Mouse (Mus musculus) activated CD4-positive, CD25-positive, alpha-beta regulatory T cell, adult 9 weeks (primary cell): ENCODE data around the gene Ccdc92b. TPM values are rescaled to one million over a fixed set of nuclear protein-coding genes. Genes with fewer than 3 reads are reported as not detected.

ENCODE experiments used
- polyA plus RNA-seq: library from polyadenylated mRNA; unstranded; fragments of 100-300 nt; shearing (Covaris generic); gene quantifications from one replicate; pipeline ENCODE4 v1.2.1, GENCODE M21; 2017

Ccdc92b gene
- not detected for polyA plus RNA-seq

DNA sequence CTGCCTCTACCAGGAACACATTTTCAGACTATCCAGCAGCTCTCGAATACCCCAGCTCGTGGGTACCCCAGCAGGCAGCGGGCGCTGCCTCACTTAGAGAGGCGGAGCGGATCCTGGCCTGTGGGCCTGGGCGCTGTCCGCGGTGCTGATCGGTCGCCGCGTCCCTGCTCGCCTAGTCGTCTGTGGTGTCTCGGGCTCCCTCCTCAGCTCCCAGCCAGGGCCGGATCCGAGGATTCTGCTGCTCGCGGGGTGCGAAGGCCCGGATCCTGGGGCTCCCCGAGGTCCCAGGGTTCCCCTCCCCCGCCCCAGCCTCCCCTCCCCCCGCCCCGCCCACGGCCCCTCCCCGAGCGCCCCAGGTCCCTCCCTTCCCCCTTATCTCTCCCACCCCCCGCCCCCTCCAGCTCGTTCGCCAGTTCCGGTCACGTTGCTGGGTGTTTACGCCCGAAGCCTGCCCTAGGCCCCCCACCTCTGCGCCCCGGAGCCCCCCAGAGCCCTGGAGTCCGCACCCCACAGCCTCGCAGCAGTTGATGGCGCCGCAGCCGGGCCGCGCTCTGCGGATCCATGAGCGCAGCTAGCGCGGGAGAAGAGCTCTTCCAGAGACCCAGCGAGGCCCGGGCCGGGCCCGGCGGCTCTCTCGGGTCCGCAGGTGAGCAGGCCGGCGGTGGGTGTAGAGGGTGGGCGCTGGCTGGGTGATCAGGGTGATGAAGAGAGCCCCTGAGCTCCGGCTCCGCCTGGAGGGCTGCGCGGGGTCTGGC, at the start of gene Ccdc92b:
Ccdc92b (plus strand) TSS at position 405 of the 755 bp plus-strand sequence.

DNA sequence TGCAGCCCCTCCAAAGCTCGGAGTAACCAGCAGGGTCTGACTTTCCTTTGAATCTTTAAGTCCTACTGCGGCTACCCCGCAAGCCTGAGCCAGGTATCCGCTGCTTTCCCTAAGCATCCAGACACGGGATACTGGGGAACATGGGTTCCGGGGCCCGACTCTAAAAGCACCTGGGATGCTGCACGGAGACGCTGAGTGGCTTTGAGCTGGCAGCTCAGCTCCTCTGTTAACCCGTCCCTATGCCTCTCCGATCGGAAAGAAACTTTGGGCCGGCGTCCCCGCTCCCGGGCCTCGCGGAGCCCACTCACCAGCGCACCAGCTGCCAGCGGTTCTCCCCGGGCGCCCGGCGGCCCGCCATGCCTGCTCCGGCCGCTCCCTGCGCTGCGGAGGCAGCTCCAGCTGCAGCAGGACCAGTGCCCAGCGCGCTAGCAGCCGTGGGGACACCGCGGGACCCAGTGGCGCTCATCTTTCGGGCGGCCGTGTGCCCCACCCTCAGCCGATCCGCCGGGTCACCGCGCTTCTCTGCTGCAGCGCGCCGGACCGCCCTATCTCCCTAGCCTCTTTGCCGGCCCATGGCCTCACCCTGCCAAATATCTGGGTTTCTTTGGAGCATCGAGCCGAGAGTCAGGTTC, 8.7 kb upstream of the Ccdc92b start, which contains the start of gene Rap1gap2:
Rap1gap2 (minus strand) TSS at position 371 of the 632 bp plus-strand sequence.

DNA sequence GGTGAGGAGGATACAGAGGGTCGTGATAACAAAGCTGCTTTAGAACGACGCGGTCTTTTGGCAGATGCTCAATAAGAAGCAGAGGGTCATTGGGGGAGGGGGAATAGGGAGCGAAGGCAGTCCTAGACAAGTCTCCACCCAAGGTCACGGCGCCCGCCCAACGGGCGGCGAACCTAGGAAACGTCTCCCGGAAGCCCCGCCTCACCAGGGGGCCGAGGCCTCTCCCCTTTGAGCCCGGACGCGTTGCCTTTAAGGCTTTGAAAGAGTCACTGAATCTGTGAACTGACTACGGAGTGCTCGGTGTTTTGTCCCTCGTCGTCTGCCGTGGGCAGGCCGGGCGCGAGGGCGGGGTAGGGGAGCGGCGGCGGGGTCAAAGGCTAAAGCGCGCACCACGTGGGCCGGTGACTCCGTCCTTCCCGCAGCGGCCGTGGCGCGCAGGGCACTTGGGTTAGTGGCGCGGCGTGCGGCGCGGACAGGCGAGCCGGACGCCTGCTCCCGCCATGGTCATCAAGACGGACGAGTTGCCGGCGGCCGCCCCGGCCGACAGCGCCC, 29.8 kb downstream of the Ccdc92b start, which contains the start of gene Cluh:
Cluh (plus strand) TSS at position 401 of the 552 bp plus-strand sequence.

Other genes starting within 250 kb of the Ccdc92b start
- 4.3 TPM for gene Rap1gap2, start 8.7 kb upstream of the Ccdc92b start, polyA plus RNA-seq
- gene Cluh, start 29.9 kb downstream of the Ccdc92b start, polyA plus RNA-seq: 7.6 TPM
- gene Pafah1b1, start 105.1 kb downstream of the Ccdc92b start, polyA plus RNA-seq: 78.0 TPM
- gene Mettl16, start 151.2 kb downstream of the Ccdc92b start, polyA plus RNA-seq: 48.8 TPM
- gene Mnt, start 211.3 kb downstream of the Ccdc92b start, polyA plus RNA-seq: 7.1 TPM